Mouse (Mus musculus) Patski (cell line): ENCODE measurements around the gene Gm49318. TPM values are rescaled to one million over a fixed set of nuclear protein-coding genes. Genes with fewer than 3 reads are reported as not detected.

Source experiments
- ATAC-seq: fragments of 100-300 bp; one replicate; pipeline ENCODE4 v1.8.0; 2021
- CTCF ChIA-PET: fragments of 350-600 bp; sonication (Branson Sonifier 250); formaldehyde crosslinking; loops from one replicate; lab custom pipeline; 2022; ENCODE audit warnings: inconsistent platforms; lab: Charles Lee
- POLR2A ChIA-PET: fragments of 350-600 bp; sonication (Branson Sonifier 250); formaldehyde crosslinking; loops from one replicate; lab custom pipeline; 2022; ENCODE audit warnings: antibody characterized with exemption, inconsistent platforms; lab: Charles Lee
- DNase-seq: peaks from one replicate; pipeline ENCODE4 v3.0.0-alpha.2; 2011; ENCODE audit warnings: low read depth, low spot score
- H3K27me3 ChIP-seq: fragments of 371-371 bp; one replicate; pipeline ENCODE4 v1.5.1; 2021
- CTCF ChIP-seq: fragments of 100-300 bp; IDR thresholded peaks from one replicate; pipeline ENCODE4 v1.5.1; 2021
- in situ Hi-C: fragments of 300-500 bp; cut with MboI; formaldehyde crosslinking; loops from 3 replicates; pipeline ENCODE4 v1.11.1; 2018; ENCODE audit warnings: low pct_unique_long_range_greater_than_20kb, mixed read lengths
- polyA plus RNA-seq: library from polyadenylated mRNA; unstranded; gene quantifications from one replicate; pipeline ENCODE4 v1.2.3, GENCODE M21; 2021

Gm49318 gene
- polyA plus RNA-seq, 1 experiment from 2014 or later: not detected

GRCm38 (mm10) chr9:22098993-22099696 is 28.1 kb upstream of the Gm49318 start, which contains the start of gene Cnn1:
Cnn1 (plus strand) TSS chr9:22099216.
- DNase-seq (no peak), ATAC-seq (peak; percentile 60)
- no peak for TF ChIP-seq CTCF
- CTCF ChIA-PET: interaction anchor here (1.1 to 2.1 kb wide), 2 partner anchors 29 to 44 kb away, joined by 3 to 4 read pairs; no protein-coding TSS in a partner anchor
- POLR2A ChIA-PET: interaction anchor here (0.5 to 2.9 kb wide), 4 partner anchors 13 to 322 kb away, joined by 3 to 7 read pairs (median 4); partner anchors contain the start of gene Ecsit
- H3K27me3 ChIP-seq: no peaks in the 10 kb centered on the region
- in situ Hi-C loops: no loop called here

GRCm38 (mm10) chr9:22095854-22096307 is 24.8 kb upstream of the Gm49318 start:
- POLR2A ChIA-PET: no interaction called here
- H3K27me3 ChIP-seq: no peaks in the 10 kb centered on the region
- CTCF ChIA-PET: interaction anchor here (1.0 to 1.4 kb wide), 2 partner anchors 10 to 47 kb away, joined by 4 read pairs; no protein-coding TSS in a partner anchor
- ATAC-seq (peak; percentile 60), DNase-seq (peak; percentile 31)
- in situ Hi-C loops: no loop called here
- peak; percentile 97 for TF ChIP-seq CTCF

- in situ Hi-C loops: no loop called here
Measured at GRCm38 (mm10) chr9:22092746-22093145, 21.7 kb upstream of the Gm49318 start.

GRCm38 (mm10) chr9:22089986-22090385 is 18.9 kb upstream of the Gm49318 start:
- no peak for DNase-seq
- no peak for TF ChIP-seq CTCF
- in situ Hi-C loops: no loop called here
- ChIA-PET POLR2A (interaction anchor here (0.6 kb wide), 1 partner anchor 275 kb away, joined by 3 read pairs; no protein-coding TSS in a partner anchor), CTCF (no interaction called here)
- ATAC-seq: no peak
- no peaks in the 10 kb centered on the region for H3K27me3 ChIP-seq

More at GRCm38 (mm10) chr9:22092746-22093145, 21.7 kb upstream of the Gm49318 start:
- no peak for TF ChIP-seq CTCF
- ATAC-seq: no peak
- ChIA-PET CTCF (interaction anchor here (1.4 kb wide), 1 partner anchor 12 kb away, joined by 4 read pairs; no protein-coding TSS in a partner anchor), POLR2A (no interaction called here)
- H3K27me3 ChIP-seq: no peaks in the 10 kb centered on the region
- no peak for DNase-seq

- ATAC-seq (no peak), DNase-seq (no peak)
- no peaks in the 10 kb centered on the region for H3K27me3 ChIP-seq
- ChIA-PET POLR2A (no interaction called here), CTCF (no interaction called here)
- in situ Hi-C loops: no loop called here
- TF ChIP-seq CTCF: no peak
Measured at GRCm38 (mm10) chr9:22089281-22089680, 18.2 kb upstream of the Gm49318 start.

GRCm38 (mm10) chr9:22087034-22087618 is 16.1 kb upstream of the Gm49318 start:
- ChIA-PET CTCF (no interaction called here), POLR2A (no interaction called here)
- DNase-seq (no peak), ATAC-seq (no peak)
- no peaks in the 10 kb centered on the region for H3K27me3 ChIP-seq
- TF ChIP-seq CTCF: no peak
- in situ Hi-C loops: no loop called here

- POLR2A ChIA-PET: interaction anchor here (0.6 to 1.0 kb wide), 4 partner anchors 13 to 1073 kb away, joined by 3 to 5 read pairs (median 3); no protein-coding TSS in a partner anchor
Measured at GRCm38 (mm10) chr9:22086012-22086411, 15.0 kb upstream of the Gm49318 start.

GRCm38 (mm10) chr9:22085022-22085834 is 14.2 kb upstream of the Gm49318 start, which contains the start of gene Ecsit:
Ecsit (minus strand) TSS chr9:22085438.
- ATAC-seq: peak; percentile 99
- in situ Hi-C loops: no loop called here
- DNase-seq: no peak
- H3K27me3 ChIP-seq: no peaks in the 10 kb centered on the region
- TF ChIP-seq CTCF: no peak
- ChIA-PET POLR2A (interaction anchor here (0.6 to 1.0 kb wide), 6 partner anchors 14 to 1073 kb away, joined by 3 to 5 read pairs (median 3); no protein-coding TSS in a partner anchor), CTCF (interaction anchor here (0.6 to 1.2 kb wide), 4 partner anchors 11 to 33 kb away, joined by 3 to 4 read pairs (median 3); no protein-coding TSS in a partner anchor)

More at GRCm38 (mm10) chr9:22086012-22086411, 15.0 kb upstream of the Gm49318 start:
- CTCF ChIA-PET: interaction anchor here (0.6 to 1.2 kb wide), 4 partner anchors 10 to 33 kb away, joined by 3 to 4 read pairs (median 3); no protein-coding TSS in a partner anchor
- TF ChIP-seq CTCF: no peak
- no peak for ATAC-seq
- in situ Hi-C loops: no loop called here
- H3K27me3 ChIP-seq: no peaks in the 10 kb centered on the region
- DNase-seq: no peak

GRCm38 (mm10) chr9:22084667-22085021 is 13.6 kb upstream of the Gm49318 start:
- POLR2A ChIA-PET: interaction anchor here (0.9 kb wide), 1 partner anchor 15 kb away, joined by 3 read pairs; no protein-coding TSS in a partner anchor

More at GRCm38 (mm10) chr9:22084667-22085021, 13.6 kb upstream of the Gm49318 start:
- in situ Hi-C loops: no loop called here
- no peak for TF ChIP-seq CTCF
- H3K27me3 ChIP-seq: no peaks in the 10 kb centered on the region
- CTCF ChIA-PET: interaction anchor here (1.2 kb wide), 1 partner anchor 34 kb away, joined by 3 read pairs; no protein-coding TSS in a partner anchor
- DNase-seq (no peak), ATAC-seq (no peak)
